Mouse (Mus musculus): ENCODE measurements at regions not wholly inside any gene's neighbourhood (a gene's known extent, or its start where the extent isn't known, plus 50 kb on each side); places are given as distances from the start of the nearest gene placed in this dataset.

DNA sequence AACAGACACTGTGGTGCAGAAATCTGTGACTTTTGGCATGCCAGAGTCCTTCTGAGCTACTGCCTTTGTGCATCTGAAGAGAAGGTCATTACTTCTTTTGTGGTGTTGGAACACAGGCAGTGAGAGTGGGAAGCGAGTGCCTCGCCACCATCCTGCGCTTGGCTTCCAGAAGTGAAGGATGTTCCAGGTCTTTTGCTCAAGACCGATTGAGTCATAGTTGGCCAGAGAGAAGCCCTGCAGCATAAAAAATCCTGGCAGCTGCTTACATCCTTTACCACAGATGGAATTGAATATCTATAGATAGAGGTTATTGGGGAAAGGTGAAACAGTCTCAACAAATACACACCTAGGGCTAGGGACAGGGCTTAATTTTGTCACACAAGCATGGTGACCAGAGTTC lies 634.7 kb downstream of the Pard3 start:
- TF ChIP-seq MXI1 (IDR thresholded peaks at IDR 0.05; ENCODE audit: low read depth, low read length) (no peak), CHD2 (IDR thresholded peaks at IDR 0.05; ENCODE audit: low read length) (no peak), MAX (IDR thresholded peaks at IDR 0.05; ENCODE audit: low read length) (no peak), NRF1 (IDR thresholded peaks at IDR 0.05; ENCODE audit: insufficient read depth, low read depth, low read length, poor library complexity, severe bottlenecking) (no peak), TAL1 (IDR thresholded peaks at IDR 0.05; ENCODE audit: low read length) (no peak), POLR2A (IDR thresholded peaks at IDR 0.05; ENCODE audit: control insufficient read depth in 1 of 2, insufficient read depth in 1 of 2, low read depth in 1 of 2, low read length in 2 of 2, poor library complexity in 1 of 2) (no peak)
